Mouse (Mus musculus): ENCODE data around the gene Etv5.
"Not testable (repeated sequence)": the region's sequence is repeated elsewhere in the genome, so short reads cannot be mapped to it uniquely, and the experiment has no call there.

Gene Etv5

GRCm38 (mm10) chr16:22396420-22396819, 43.1 kb downstream of the Etv5 start:
- DNase-seq (ENCODE audit: low read depth, low spot score): no peak

- no peak for DNase-seq (ENCODE audit: low read depth, low spot score)
Measured at GRCm38 (mm10) chr16:22395093-22395844, 44.2 kb downstream of the Etv5 start.

- DNase-seq (ENCODE audit: low read depth, low spot score): peak; percentile 17
Measured at GRCm38 (mm10) chr16:22390348-22390897, 49.1 kb downstream of the Etv5 start.

GRCm38 (mm10) chr16:22389146-22389911, 50.2 kb downstream of the Etv5 start:
- DNase-seq (ENCODE audit: low read depth, low spot score): no peak

- no peak for DNase-seq (ENCODE audit: low read depth, low spot score)
Measured at GRCm38 (mm10) chr16:22387731-22388130, 51.8 kb downstream of the Etv5 start.

- DNase-seq (ENCODE audit: low read depth, low spot score): not testable (repeated sequence)
Measured at GRCm38 (mm10) chr16:22382018-22382417, 57.5 kb downstream of the Etv5 start.

- DNase-seq (ENCODE audit: low read depth, low spot score): no peak
Measured at GRCm38 (mm10) chr16:22380981-22381380, 58.5 kb downstream of the Etv5 start.

- no peak for DNase-seq (ENCODE audit: low read depth, low spot score)
Measured at GRCm38 (mm10) chr16:22379986-22380385, 59.5 kb downstream of the Etv5 start.

- no peak for DNase-seq (ENCODE audit: low read depth, low spot score)
Measured at GRCm38 (mm10) chr16:22379342-22379741, 60.2 kb downstream of the Etv5 start.

GRCm38 (mm10) chr16:22377714-22378113, 61.8 kb downstream of the Etv5 start:
- no peak for DNase-seq (ENCODE audit: low read depth, low spot score)

- no peak for DNase-seq (ENCODE audit: low read depth, low spot score)
Measured at GRCm38 (mm10) chr16:22374898-22375297, 64.6 kb downstream of the Etv5 start.

- DNase-seq (ENCODE audit: low read depth, low spot score): no peak
Measured at GRCm38 (mm10) chr16:22372701-22373124, 66.8 kb downstream of the Etv5 start.

GRCm38 (mm10) chr16:22372225-22372624, 67.3 kb downstream of the Etv5 start:
- DNase-seq (ENCODE audit: low read depth, low spot score): no peak

GRCm38 (mm10) chr16:22367099-22367498, 72.4 kb downstream of the Etv5 start:
- no peak for DNase-seq (ENCODE audit: low read depth, low spot score)

GRCm38 (mm10) chr16:22366040-22366439, 73.5 kb downstream of the Etv5 start:
- no peak for DNase-seq (ENCODE audit: low read depth, low spot score)

GRCm38 (mm10) chr16:22365596-22365995, 73.9 kb downstream of the Etv5 start:
- DNase-seq (ENCODE audit: low read depth, low spot score): no peak

GRCm38 (mm10) chr16:22358701-22359354, 80.7 kb downstream of the Etv5 start:
- no peak for DNase-seq (ENCODE audit: low read depth, low spot score)

GRCm38 (mm10) chr16:22354177-22354576, 85.3 kb downstream of the Etv5 start:
- DNase-seq (ENCODE audit: low read depth, low spot score): not testable (repeated sequence)

GRCm38 (mm10) chr16:22353639-22354038, 85.9 kb downstream of the Etv5 start:
- no peak for DNase-seq (ENCODE audit: low read depth, low spot score)

GRCm38 (mm10) chr16:22351194-22351593, 88.3 kb downstream of the Etv5 start:
- no peak for DNase-seq (ENCODE audit: low read depth, low spot score)

- DNase-seq (ENCODE audit: low read depth, low spot score): no peak
Measured at GRCm38 (mm10) chr16:22349798-22350197, 89.7 kb downstream of the Etv5 start.

Data from forelimb bud, embryonic 11.5 days (tissue).